Mouse (Mus musculus): ENCODE measurements around the gene Tmem40. TPM values are rescaled to one million over a fixed set of nuclear protein-coding genes. Genes with fewer than 3 reads are reported as not detected.

The Tmem40 gene
- total and polyA plus RNA-seq, 3 experiments: not detected

- H3K9me3 ChIP-seq (replicated peaks; ENCODE audit: low read length): no peaks in the 10 kb centered on the region
- peaks cover 60 to 78% of the 10 kb centered on the region in 2 experiments for H3K36me3 ChIP-seq (replicated peaks in 1 of 2; ENCODE audit: control insufficient read depth in 1 of 2, insufficient read depth in 1 of 2, low read length in 1 of 2)
- H3K27ac ChIP-seq (ENCODE audit: insufficient read depth, low read depth): no peak overlapping the region
- no peak overlapping the region for H3K4me2 ChIP-seq (ENCODE audit: insufficient read depth, low read depth, poor library complexity, severe bottlenecking)
- H3K9ac ChIP-seq (ENCODE audit: insufficient read depth, low read depth): no peak overlapping the region
- H3K27me3 ChIP-seq (replicated peaks): no peaks in the 10 kb centered on the region
- dilution Hi-C loops (cut with MboI; ENCODE audit: extremely low pct_ligation_motif_present, extremely low pct_unique_long_range_greater_than_20kb, low sequenced_read_pairs) (no loop called here), in situ Hi-C loops (cut with MboI; ENCODE audit: low pct_ligation_motif_present, low pct_unique_long_range_greater_than_20kb, low sequenced_read_pairs) (no loop called here)
- peaks cover 40% of the 10 kb centered on the region for H3K79me2 ChIP-seq (replicated peaks; ENCODE audit: control insufficient read depth, extremely low read depth, insufficient read depth, poor library complexity, severe bottlenecking)
- DNase-seq (ENCODE audit: extremely low read depth): no peak
- peaks cover 0 to 21% of the 10 kb centered on the region in 2 experiments; a peak in 2 of 4 replicates for H3K4me1 ChIP-seq (ENCODE audit: control insufficient read depth in 1 of 2, insufficient read depth in 2 of 2)
- TF ChIP-seq GABPA (IDR thresholded peaks at IDR 0.05; ENCODE audit: insufficient replicate concordance, low read depth, low read length): no peak
- peak; percentile 97 for TF ChIP-seq POLR2AphosphoS2 (IDR thresholded peaks at IDR 0.05; ENCODE audit: low read depth, low read length)
- TF ChIP-seq MYC (IDR thresholded peaks at IDR 0.05; ENCODE audit: low read depth, low read length): no peak
- no peak for TF ChIP-seq ELF1 (IDR thresholded peaks at IDR 0.05; ENCODE audit: low read depth, low read length)
- no peak for TF ChIP-seq ETS1 (conservative IDR thresholded peaks at IDR 0.05; ENCODE audit: low read depth, low read length)
- TF ChIP-seq POLR2A (IDR thresholded peaks at IDR 0.05; ENCODE audit: low read depth, low read length): peak; percentile 35; the same call in 1 of the 2 replicates
- peak; percentile 51; the same call in 1 of the 2 replicates for TF ChIP-seq ZMIZ1 (IDR thresholded peaks at IDR 0.05; ENCODE audit: low read depth, low read length)
- peak; percentile 60; the same call in 1 of the 2 replicates for TF ChIP-seq RCOR1 (conservative IDR thresholded peaks at IDR 0.05; ENCODE audit: low read depth, low read length)
- peak; percentile 63 for TF ChIP-seq CHD2 (IDR thresholded peaks at IDR 0.05; ENCODE audit: low read length)
- no peak overlapping the region for H3K4me3 ChIP-seq (replicated peaks in 1 of 3; ENCODE audit: low read depth in 2 of 3, low read length in 2 of 3, poor library complexity in 1 of 3)
Observed at GRCm38 (mm10) chr6:115804432-115805192, 42.4 kb upstream of the Tmem40 start.

GRCm38 (mm10) chr6:115803541-115804382 is 41.6 kb upstream of the Tmem40 start:
- Histone ChIP-seq H3K9me3 (replicated peaks; ENCODE audit: low read length) (no peaks in the 10 kb centered on the region), H3K4me1 (ENCODE audit: control insufficient read depth in 1 of 2, insufficient read depth in 2 of 2) (peaks cover 0 to 18% of the 10 kb centered on the region in 2 experiments; a peak in 2 of 4 replicates), H3K27ac (ENCODE audit: insufficient read depth, low read depth) (peak overlapping the region; percentile 14; the same call in 1 of the 2 replicates), H3K4me3 (replicated peaks in 1 of 3; ENCODE audit: low read depth in 2 of 3, low read length in 2 of 3, poor library complexity in 1 of 3) (no peak overlapping the region), H3K27me3 (replicated peaks) (no peaks in the 10 kb centered on the region), H3K36me3 (replicated peaks in 1 of 2; ENCODE audit: control insufficient read depth in 1 of 2, insufficient read depth in 1 of 2, low read length in 1 of 2) (peaks cover 68 to 86% of the 10 kb centered on the region in 2 experiments), H3K9ac (ENCODE audit: insufficient read depth, low read depth) (no peak overlapping the region), H3K79me2 (replicated peaks; ENCODE audit: control insufficient read depth, extremely low read depth, insufficient read depth, poor library complexity, severe bottlenecking) (peaks cover 40% of the 10 kb centered on the region), H3K4me2 (ENCODE audit: insufficient read depth, low read depth, poor library complexity, severe bottlenecking) (no peak overlapping the region)
- dilution Hi-C loops (cut with MboI; ENCODE audit: extremely low pct_ligation_motif_present, extremely low pct_unique_long_range_greater_than_20kb, low sequenced_read_pairs): no loop called here
- in situ Hi-C loops (cut with MboI; ENCODE audit: low pct_ligation_motif_present, low pct_unique_long_range_greater_than_20kb, low sequenced_read_pairs): no loop called here
- peak; percentile 79 for DNase-seq (ENCODE audit: extremely low read depth)
- TF ChIP-seq MAX (IDR thresholded peaks at IDR 0.05; ENCODE audit: low read length): no peak
- no peak for TF ChIP-seq KAT2A (IDR thresholded peaks at IDR 0.05; ENCODE audit: insufficient replicate concordance, low read length)
- TF ChIP-seq BHLHE40 (IDR thresholded peaks at IDR 0.05; ENCODE audit: low read depth, low read length): no peak
- TF ChIP-seq RCOR1 (conservative IDR thresholded peaks at IDR 0.05; ENCODE audit: low read depth, low read length): no peak
- TF ChIP-seq SMC3 (IDR thresholded peaks at IDR 0.05; ENCODE audit: low read depth, low read length): peak; percentile 56
- no peak for TF ChIP-seq MAFK (IDR thresholded peaks at IDR 0.05; ENCODE audit: insufficient replicate concordance, low read length)
- no peak for TF ChIP-seq ZC3H11A (IDR thresholded peaks at IDR 0.05; ENCODE audit: low read depth, low read length)
- no peak for TF ChIP-seq HCFC1 (IDR thresholded peaks at IDR 0.05; ENCODE audit: low read depth, low read length)
- no peak for TF ChIP-seq UBTF (IDR thresholded peaks at IDR 0.05; ENCODE audit: low read depth, low read length)
- TF ChIP-seq PAX5 (IDR thresholded peaks at IDR 0.05; ENCODE audit: low read length): no peak
- TF ChIP-seq RAD21 (IDR thresholded peaks at IDR 0.05; ENCODE audit: low read depth, low read length): peak; percentile 59
- no peak for TF ChIP-seq TCF12 (IDR thresholded peaks at IDR 0.05; ENCODE audit: low read depth, low read length)
- no peak for TF ChIP-seq MAZ (IDR thresholded peaks at IDR 0.05; ENCODE audit: low read depth, low read length)
- no peak for TF ChIP-seq NELFE (IDR thresholded peaks at IDR 0.05; ENCODE audit: low read depth, low read length)
- no peak for TF ChIP-seq USF2 (conservative IDR thresholded peaks at IDR 0.05; ENCODE audit: low read depth, low read length)
- TF ChIP-seq JUN (IDR thresholded peaks at IDR 0.05; ENCODE audit: insufficient read depth, low read depth, low read length): no peak
- TF ChIP-seq EP300 (IDR thresholded peaks at IDR 0.05; ENCODE audit: low read length): no peak
- peak; percentile 7; the same call in 1 of the 2 replicates for TF ChIP-seq CHD2 (IDR thresholded peaks at IDR 0.05; ENCODE audit: low read length)
- no peak for TF ChIP-seq SIN3A (IDR thresholded peaks at IDR 0.05; ENCODE audit: low read length)
- TF ChIP-seq ZKSCAN1 (IDR thresholded peaks at IDR 0.05; ENCODE audit: borderline replicate concordance, low read depth, low read length): no peak; the same call in 1 of the 2 replicates
- no peak for TF ChIP-seq USF1 (IDR thresholded peaks at IDR 0.05; ENCODE audit: low read depth, low read length)
- TF ChIP-seq MEF2A (IDR thresholded peaks at IDR 0.05; ENCODE audit: borderline replicate concordance, low read depth, low read length): no peak
- TF ChIP-seq POLR2A (IDR thresholded peaks at IDR 0.05; ENCODE audit: low read depth, low read length): peak; percentile 35; the same call in 1 of the 2 replicates

Measured in CH12.LX (cell line).